Mouse (Mus musculus) ovary, postnatal 10 days (tissue): ENCODE results near the gene Atn1.
"Not testable (repeated sequence)": the region's sequence is repeated elsewhere in the genome, so short reads cannot be mapped to it uniquely, and the experiment has no call there.

ENCODE experiments used
- DNase-seq: peaks from one replicate; pipeline ENCODE4 v3.0.0; 2022; ENCODE audit warnings: low spot score

The Atn1 gene

DNA sequence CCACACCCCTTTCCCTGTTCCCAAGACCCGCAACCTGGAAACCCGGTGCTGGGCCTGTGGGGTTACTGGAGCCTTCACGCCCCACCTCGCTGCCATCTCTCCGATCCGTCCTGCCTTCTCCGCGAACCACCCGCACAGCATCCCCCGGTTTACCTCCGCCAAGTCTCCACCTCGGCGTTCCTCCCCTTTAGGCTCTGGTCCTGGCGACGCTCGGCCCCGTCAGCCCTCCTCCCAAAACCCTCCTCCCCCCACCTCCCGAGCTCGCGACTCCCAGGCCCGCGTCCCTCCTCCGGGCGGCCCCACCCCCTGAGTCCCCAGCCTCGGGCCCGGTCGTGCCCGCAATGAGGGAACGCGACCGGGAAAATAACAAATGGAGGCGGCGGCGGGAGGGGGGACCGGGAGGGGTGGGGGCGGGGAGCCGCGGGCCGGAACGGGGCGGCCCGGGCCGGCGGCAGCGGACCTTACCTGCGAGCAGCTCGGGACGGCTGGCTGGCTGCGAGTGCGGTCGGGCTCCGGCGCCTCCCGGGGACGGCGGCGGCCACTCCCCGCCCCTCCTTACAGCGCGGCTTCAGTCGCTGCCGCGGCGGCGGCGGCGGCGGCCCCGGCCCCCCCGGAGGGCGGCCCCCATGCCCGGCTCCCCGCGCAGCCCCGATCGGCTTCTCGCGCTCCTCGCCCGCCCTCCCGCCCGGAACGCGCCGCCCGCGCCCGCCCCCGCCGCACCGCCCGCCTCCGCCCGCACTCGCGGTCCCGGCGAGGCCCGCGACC lies at the start of gene Atn1, which contains the start of gene Gm45234:
Gene Atn1, minus strand, starts transcription at position 694 of the 765 bp plus-strand sequence.
Gene Gm45234, minus strand, starts transcription at position 191 of the 765 bp plus-strand sequence.
- no peak for DNase-seq

DNA sequence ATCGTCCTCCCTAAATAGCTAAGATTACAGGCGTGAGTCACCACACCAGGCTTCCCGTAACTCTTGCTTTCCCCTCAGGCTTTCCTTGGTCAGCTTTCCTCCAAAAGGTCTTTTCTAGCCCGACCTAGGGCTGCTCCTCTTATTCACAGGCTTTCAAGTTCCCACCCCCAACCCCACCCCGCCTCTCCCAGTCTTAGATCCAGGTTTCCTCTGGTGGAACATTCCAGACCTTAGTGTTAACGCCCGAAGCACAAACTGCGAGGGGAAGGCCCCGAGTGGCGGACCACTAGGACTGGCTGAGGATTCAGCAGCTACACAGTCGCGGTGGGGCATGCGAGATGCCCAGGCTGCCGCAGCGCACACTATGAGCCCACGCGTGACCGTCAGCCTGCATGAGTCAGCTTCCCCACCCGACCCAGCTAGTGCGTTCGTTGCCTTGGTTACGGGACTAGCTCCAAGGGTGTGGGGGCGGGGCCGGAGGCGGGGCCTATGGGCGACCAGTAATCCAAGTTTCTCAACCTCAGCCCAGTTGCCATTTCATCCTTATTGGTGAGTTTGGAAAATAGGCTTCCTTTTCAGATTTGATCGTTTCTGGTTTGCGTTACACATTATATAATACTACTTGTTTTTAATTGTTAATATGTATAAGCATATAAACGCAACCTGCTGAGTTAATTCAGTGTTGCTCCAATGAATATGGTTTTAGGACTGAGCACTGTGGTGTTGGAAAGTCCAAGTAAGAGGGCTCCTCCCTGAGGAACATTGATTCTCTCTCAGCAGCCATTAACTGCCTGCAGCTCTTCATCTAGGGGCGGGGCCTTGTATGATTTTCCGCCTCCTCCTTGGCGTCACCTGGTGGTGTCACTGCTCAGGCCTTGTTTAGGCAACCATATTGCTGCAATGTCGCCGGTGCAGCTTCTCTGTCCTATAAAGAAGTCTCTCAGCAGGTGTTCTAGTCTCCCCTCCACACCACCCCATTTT lies 49.3 kb upstream of the Atn1 start:
- peak; percentile 87 for DNase-seq

DNA sequence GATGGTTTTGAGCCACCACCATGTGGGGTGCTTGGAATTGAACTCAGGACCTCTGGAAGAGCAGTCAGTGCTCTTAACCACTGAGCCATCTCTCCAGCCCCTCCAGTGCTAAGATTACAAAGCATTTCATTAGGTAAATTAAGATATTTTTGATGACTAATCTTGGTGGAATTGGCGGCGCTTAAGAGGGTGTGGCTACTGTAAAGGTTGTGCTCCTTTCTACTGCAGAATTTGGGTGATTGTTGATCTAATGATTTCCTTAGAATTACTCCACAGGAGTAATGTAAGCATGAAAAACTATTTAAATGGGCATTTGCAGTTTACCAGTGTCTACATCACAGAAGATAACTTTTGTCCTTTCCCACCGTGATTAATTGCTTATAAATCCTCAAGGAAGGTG lies 48.0 kb upstream of the Atn1 start:
- DNase-seq, result no peak

DNA sequence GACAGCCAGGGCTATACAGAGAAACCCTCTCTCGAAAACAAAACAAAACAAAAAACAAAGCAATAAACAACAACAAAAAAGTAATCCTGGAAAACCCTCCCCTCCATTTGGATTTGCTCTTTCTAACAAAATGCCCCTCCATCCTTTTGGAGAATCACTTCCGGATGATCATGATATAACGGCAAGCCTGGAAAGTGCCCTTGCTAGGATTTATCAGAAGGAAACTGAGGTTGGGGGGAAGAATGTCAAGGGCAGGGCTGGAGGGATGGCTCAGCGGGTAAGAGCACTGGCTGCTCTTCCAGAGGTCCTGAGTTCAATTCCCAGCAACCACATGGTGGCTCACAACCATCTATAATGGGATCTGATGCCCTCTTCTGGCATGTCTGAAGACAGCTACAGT lies 47.4 kb upstream of the Atn1 start:
- DNase-seq, result not testable (repeated sequence)

DNA sequence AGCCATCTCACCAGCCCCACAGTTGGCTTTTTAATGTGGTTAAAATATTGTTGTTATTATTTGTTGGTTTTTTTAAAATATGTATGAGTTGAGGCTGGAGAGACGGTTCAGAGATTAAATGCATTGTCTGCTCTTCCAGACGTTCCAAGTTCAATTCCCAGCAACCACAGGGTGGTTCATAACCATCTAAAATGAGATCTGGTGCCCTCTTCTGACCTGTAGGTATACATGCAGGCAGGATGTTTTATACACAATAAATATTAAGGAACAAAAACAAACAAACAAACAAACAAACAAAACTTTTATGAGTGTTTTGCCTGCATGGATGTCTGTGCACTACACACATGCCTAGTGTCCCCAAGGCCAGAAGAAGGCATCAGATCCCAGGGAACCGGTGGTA lies 46.7 kb upstream of the Atn1 start:
- no peak for DNase-seq

DNA sequence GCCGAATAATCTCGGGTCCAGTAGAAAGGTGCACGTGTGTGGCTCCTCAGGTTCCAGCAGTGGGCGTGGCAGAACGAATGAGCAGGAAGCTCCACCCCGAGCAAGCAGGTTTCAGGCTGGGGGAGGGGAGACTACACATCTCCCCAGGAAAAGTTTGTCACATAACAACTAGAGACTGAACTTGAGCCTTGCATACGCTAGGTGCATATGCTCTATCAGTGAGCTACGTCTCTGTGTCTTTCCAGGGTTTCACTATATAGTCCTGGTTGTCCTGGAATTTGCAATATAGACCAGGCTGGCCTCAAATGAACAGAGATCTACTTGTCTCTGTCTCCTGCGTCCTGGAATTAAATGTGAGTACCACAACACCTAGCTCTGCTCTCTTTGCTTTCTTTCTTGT lies 46.1 kb upstream of the Atn1 start:
- not testable (repeated sequence) for DNase-seq

DNA sequence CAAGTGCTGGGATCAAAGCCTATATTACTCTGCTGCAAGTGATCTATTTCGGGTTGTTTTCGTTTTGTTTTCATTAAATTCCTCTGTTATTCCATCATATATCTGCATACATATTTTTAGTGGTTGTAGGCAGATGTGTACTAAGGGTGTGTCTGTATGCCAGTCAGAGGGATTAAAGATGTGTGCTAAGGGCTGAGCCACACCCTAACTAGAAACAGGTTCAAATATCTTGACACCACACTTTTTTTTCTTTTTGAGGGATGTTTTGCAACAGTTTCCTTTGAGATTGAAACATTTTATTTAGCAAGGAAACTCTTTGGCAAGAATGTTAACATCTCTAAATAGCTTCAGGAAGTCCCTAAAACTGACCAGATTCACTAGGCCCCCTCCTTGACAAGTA lies 39.9 kb upstream of the Atn1 start:
- DNase-seq, result no peak

DNA sequence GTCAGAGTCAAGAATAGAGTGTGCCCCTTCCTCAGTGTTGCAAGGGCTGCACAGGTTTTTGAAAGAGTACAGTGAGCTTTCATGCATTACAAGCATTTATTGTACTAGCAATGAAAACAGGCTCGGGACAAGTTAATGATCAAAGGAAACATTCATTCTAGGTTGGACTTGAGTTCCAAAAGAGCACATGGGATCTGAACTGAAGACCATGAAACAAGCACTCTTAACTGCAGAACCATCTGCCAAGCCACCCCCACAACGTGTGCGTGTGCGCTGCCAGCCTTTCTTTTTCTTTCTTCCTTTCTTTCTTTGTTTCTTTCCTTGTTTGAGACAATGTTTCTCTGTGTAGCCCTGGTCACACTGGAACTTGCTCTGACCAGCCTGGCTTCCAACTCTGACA lies 39.5 kb upstream of the Atn1 start:
- DNase-seq, result no peak

DNA sequence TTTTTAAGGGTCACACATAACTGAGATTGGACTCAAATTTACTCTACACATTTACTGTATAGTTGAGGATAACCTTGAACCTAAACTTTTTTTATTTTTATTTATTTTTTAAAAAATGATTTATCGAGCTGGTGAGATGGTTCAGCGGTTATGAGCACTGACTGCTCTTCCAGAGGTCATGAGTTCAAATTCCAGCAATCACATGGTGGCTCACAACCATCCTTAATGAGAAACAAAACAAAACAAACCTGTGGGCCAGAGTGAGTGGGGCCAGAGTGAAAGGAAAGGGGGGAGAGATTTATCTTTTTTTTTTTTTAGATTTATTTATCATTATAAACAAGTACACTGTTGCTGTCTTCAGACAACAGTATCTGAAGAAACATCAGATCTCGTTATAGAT lies 35.6 kb upstream of the Atn1 start:
- DNase-seq, result no peak

DNA sequence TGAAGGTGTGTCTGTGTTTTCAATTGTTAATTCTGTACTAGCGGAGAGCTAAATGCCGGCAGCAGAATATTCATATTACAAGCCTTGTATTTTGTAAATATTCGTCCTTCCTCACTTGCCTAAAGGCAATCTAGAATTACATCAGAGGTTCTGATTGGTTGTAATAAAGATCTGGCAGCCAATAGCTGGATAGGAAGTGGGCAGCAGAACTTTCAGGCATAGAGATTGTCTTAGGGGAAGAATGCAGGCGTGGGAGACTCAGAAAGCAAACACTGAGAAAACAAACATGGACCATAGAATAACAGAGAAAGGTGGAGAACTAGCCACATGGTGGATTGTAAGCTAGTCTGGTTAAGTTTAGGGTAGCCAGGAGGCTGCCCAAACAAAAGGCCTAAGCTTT lies 33.8 kb upstream of the Atn1 start:
- no peak for DNase-seq

DNA sequence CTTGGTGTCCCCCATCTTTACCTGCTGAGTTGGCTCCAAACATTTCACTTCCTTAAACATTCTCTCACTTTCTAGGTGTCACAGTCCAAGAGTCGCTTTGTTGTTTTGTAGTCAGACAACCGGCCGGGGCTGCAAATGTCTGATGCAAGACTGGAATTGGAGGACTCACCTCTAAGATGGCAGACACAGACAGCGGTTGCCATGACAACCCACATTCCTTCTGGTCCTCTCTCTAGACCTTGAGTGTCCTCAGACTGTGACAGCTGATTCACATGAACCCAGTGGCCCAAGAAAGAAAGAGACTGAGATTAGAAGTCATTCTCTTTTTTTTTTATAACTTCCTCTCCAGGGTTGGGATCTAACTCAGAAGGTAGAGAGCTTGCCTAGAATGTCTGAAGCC lies 33.2 kb upstream of the Atn1 start:
- no peak for DNase-seq

DNA sequence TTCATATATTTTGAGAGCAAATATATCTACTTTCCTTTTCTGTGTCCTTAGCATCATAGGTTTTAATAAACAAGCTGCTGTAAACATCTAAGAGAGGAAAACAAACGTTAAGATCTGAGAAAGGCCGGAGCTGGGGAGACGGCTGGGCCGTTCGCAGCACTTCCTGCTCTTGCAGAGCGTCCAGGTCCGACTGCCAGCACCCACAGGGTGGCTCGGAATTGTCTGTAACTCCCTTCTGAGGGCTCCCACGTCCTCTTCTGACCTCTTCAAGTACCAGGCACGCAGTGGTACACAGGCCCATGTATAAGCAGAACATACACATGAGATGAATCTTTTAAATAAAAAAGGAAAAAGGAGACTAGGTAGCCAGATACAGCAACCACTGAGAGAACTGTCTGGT lies 31.4 kb upstream of the Atn1 start:
- DNase-seq, result no peak

DNA sequence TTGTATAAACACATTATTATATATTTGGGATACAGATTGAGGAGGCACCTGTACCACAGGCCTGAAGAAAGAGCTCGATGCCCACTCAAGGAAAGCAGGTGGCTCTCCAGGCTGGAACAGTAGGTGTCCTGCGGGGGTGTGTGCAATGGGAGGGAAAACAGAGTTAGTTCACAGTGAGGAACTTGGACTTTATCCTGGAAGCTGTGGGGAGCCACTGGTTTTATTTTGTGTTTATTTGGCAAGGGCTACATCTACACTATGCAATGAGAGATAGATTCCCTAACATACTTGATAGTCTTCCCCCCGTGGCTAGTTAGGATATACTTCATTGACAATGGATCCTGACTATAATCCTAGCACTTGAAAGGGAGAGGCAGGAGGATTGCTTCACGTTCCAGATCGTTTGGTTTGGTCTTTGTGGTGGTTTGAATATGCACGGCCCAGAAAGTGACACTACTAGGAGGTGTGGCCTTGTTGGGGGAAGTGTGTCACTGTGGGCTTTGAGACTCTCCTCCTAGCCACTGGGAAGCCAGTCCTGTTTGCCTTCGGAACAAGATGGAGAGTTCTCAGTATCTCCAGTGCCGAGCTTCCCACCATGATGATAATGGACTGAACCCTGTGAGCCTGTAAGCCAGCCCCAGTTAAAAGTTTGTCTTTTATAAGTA lies 30.6 kb upstream of the Atn1 start:
- DNase-seq, result no peak

DNA sequence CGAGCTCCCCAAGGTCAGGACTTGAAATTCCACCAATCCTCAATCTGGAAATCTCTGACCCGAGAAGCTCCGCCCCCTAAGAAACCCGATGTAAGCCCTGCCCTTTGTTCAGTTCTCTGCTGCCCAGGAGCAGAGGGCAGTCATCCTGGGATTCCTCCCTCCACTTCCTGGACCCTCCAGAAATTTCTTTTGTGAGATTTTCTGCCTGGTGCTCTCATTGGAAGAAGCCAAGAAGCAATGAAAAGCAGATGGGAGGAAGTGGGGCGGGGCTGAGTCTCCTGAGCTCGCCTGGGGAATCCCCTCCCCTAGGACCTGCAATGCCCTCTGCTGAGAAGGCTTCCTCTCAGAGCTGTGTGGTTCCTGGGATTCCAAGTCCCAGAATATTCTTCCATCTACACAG lies 26.1 kb upstream of the Atn1 start:
- no peak for DNase-seq

DNA sequence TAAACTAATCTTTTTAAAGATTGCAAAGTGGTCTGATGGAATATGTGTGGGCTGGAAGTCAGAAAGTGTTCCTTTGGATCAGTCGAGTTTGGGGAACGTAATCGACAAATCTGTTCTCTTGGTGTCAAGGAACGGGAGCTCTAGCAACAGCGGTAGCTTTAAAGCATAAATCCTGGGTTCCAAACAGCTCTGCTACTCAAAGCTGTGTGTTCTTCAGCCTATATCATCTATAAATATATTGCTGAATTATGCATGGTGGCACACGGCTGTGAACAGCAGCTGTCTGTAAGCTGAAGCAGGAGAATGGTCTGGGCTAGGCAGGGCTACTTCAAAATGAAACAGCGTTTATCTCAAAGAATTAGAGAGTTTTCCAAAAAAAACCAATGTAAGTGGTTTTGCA lies 24.6 kb upstream of the Atn1 start:
- no peak for DNase-seq

DNA sequence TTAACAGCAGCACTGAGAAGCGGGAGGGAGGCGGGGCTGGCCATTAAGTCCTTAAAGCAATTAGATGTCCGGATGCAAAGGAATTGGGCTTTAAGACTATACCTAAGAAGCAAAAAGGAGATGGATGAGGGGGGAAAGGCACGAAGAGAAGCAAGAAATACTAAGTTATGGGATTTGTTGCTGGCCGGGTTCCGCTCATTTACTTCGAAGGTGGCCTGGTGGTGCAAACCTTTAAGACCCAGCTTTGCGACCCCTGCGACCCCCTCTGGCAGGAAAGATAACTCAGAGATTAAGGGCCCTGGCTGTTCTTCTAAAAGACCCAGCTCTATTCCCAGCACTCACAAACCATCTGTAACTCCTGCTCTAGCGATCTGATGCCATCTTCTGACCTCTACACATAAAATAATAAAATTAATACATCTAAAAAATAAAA lies 23.7 kb upstream of the Atn1 start:
- no peak for DNase-seq

DNA sequence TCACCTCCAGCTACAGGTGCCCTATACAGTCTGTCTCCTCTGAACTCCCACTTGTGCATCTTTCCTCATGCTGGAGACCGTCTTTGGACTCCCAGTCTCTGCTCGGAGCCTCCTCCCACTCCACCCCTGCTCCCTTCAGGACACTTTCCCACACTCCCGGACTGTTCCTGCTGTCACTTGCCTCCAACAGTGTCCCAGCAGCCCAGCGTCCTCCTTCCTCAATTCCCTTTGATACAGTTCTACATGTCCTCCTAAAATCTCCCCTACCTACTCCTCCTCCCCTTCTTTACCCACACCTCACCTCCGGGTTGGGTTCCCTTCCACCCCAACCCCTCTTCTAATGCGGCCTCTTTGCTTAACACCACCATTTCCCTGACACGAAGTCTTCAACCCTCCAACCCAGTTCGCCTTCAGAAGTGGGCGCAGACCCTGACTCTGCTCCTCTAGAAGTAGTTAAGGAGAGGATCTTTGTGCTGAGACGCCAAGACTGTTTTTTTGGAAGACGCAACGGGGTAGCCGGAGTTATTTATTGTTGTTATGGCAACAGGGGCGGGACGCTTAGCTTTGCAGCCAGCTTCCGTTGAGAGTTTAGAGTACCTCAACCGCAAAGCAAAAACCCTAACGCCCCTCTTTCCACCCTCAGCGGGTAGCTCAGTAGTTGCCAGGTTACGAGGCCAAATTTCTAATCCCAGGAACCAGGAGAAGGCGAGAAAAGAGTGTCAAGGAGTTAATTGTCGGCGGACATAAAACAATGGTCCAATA lies 23.1 kb upstream of the Atn1 start, which contains the start of gene Lrrc23:
Gene Lrrc23, minus strand, starts transcription at position 506 of the 762 bp plus-strand sequence.
- DNase-seq, result no peak

DNA sequence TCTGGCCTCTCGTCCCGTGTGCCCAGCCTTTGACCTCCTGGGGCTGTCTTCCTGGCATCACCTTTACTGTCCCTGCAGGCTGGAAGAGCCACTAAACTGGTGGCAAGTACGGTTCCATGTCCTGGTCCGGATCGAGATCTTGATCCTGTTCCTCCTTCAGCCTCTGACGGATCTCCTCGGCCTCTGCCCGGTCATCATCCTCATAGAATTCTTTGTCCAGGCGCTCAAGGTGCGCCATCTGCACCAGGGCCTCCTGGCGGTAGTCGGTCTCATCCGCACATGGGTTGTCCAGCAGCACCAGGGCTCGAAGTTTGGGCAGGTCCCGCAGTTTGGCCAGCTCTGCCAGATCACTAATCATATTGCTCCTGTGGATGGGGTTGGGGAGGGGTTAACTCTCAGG lies 14.2 kb upstream of the Atn1 start:
- DNase-seq, result no peak

DNA sequence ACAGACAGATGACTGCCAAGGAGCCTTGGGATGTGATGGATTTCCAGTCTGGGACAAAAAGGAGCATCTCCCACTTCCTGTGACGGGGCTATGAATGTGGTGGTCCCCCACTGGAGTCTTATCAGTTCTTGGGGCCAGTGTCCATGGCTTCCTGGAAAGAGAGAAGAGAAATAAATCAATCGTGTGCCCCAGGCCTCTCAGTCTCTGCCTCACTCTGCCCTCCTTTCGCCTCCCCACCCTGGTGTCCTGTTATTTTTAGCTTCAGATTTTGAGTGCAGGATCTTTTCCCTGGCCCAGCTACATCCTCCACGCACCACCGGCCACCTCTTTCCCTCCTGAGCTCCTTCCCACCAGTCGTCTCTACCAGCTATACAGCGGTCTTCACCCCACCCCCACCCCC lies 13.7 kb upstream of the Atn1 start:
- DNase-seq, result no peak

DNA sequence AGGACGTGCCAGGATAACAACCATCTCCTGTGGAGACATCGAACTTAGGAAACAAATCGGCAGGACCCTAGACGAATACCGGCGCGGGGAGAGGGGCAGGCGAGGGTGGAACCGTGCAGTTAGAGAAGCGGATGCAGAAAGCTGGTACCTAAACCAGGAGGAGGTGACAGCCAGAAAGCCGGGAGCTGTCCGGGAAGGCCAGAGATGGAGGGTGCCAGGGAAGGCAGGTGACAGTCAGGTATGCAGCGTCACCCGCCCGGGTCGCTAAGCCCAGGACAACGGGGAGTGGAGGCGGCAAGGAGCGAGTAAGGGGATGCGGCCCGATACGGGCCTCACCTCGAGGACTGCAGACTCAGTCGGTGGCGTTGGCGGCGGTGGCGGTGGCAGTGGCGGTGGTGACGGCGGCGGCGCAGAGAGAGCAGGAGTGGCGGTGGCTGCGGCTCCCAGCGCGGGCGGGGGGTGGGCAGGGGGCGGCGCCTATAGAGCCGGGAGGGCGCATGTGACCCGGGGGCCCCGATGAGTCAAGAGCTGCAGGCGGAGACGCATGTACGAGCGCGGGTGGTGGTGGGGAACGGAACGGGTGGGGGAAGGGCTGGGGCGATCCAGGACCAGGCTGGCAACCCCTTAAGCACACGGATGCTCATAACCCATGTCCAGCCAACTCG lies 12.9 kb upstream of the Atn1 start, which contains the start of gene Eno2:
Gene Eno2, minus strand, starts transcription at position 573 of the 665 bp plus-strand sequence.
- no peak for DNase-seq

DNA sequence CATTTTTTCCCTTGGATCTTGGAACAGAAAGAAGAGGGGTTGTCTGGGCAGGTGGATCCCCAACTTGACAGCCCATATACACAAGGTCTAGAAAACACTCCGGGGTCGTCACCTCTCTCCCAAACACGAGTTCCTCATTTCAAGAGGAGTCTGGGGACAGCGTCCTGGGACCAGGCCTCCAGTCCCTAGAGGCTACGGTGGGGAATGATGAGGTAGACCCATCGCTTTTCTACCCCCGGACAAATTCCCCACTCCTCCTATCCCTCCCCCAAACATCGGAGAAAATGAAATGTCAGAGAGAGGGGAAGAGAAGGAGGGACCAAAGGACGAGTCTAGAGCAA lies 12.3 kb upstream of the Atn1 start:
- no peak for DNase-seq
